Mouse (Mus musculus) liver, embryonic 14.5 days (tissue): ENCODE measurements at regions not wholly inside any gene's neighbourhood (a gene's known extent, or its start where the extent isn't known, plus 50 kb on each side); places are given as distances from the start of the nearest gene placed in this dataset.

ENCODE experiments used
- CTCF ChIP-seq: IDR thresholded peaks from 2 replicates; pipeline ENCODE4 v1.5.1; 2016; ENCODE audit warnings: antibody characterized with exemption, low read depth, control low read depth
- EP300 ChIP-seq: IDR thresholded peaks from 2 replicates; pipeline ENCODE4 v1.6.1; 2016; ENCODE audit warnings: antibody characterized with exemption, low read depth

- TF ChIP-seq CTCF (no peak), EP300 (no peak)
Observed at GRCm38 (mm10) chr1:35390858-35391586, 541.2 kb downstream of the Plekhb2 start.
